Mouse (Mus musculus): ENCODE measurements at regions not wholly inside any gene's neighbourhood (a gene's known extent, or its start where the extent isn't known, plus 50 kb on each side); places are given as distances from the start of the nearest gene placed in this dataset.

- no peaks in the 10 kb centered on the region for H3K36me3 ChIP-seq
- no peaks in the 10 kb centered on the region for H3K9me3 ChIP-seq
- 79% methylated on average over 2 of the region's 2 CpGs for WGBS
- H3K27ac ChIP-seq (replicated peaks) = no peak overlapping the region
- no peaks in the 10 kb centered on the region for H3K4me1 ChIP-seq
- H3K27me3 ChIP-seq = no peaks in the 10 kb centered on the region
- H3K4me2 ChIP-seq (replicated peaks) = no peak overlapping the region
- no peak for ATAC-seq (ENCODE audit: low FRiP score, low read depth)
- no peak overlapping the region for H3K9ac ChIP-seq (replicated peaks)
- no peak overlapping the region for H3K4me3 ChIP-seq
These were observed 1035.2 kb upstream of the B3galt2 start for GRCm38 (mm10) chr1:142605224-142605623.

- no peak overlapping the region for H3K4me2 ChIP-seq (replicated peaks)
- no peaks in the 10 kb centered on the region for H3K36me3 ChIP-seq
- no peak for ATAC-seq (ENCODE audit: low FRiP score, low read depth)
- H3K9me3 ChIP-seq = no peaks in the 10 kb centered on the region
- H3K27ac ChIP-seq (replicated peaks) = no peak overlapping the region
- no peak overlapping the region for H3K4me3 ChIP-seq
- no peak overlapping the region for H3K9ac ChIP-seq (replicated peaks)
- 93% methylated on average over 1 of the region's 1 CpGs for whole genome bisulfite sequencing
- no peaks in the 10 kb centered on the region for H3K27me3 ChIP-seq
- H3K4me1 ChIP-seq = no peaks in the 10 kb centered on the region
These were observed 1034.4 kb upstream of the B3galt2 start for GRCm38 (mm10) chr1:142606082-142606481.

GRCm38 (mm10) chr1:142621464-142621863 lies 1019.0 kb upstream of the B3galt2 start:
- Histone ChIP-seq H3K27ac (replicated peaks) (no peak overlapping the region), H3K9me3 (no peaks in the 10 kb centered on the region), H3K9ac (replicated peaks) (no peak overlapping the region), H3K4me2 (replicated peaks) (no peak overlapping the region), H3K4me1 (no peaks in the 10 kb centered on the region), H3K36me3 (no peaks in the 10 kb centered on the region), H3K4me3 (no peak overlapping the region), H3K27me3 (no peaks in the 10 kb centered on the region)
- peak; percentile 19; the same call in 1 of the 2 replicates for ATAC-seq (ENCODE audit: low FRiP score, low read depth)
- 89% methylated on average over 2 of the region's 2 CpGs for WGBS

GRCm38 (mm10) chr1:142624303-142624702 lies 1016.2 kb upstream of the B3galt2 start:
- 68% methylated on average over 4 of the region's 4 CpGs for WGBS
- ATAC-seq (ENCODE audit: low FRiP score, low read depth) = no peak

GRCm38 (mm10) chr1:142655289-142655688 lies 985.2 kb upstream of the B3galt2 start:
- WGBS = 96% methylated on average over 2 of the region's 2 CpGs
- no peak overlapping the region for H3K4me2 ChIP-seq (replicated peaks)
- H3K4me3 ChIP-seq = no peak overlapping the region
- no peak for ATAC-seq (ENCODE audit: low FRiP score, low read depth)
- no peak overlapping the region for H3K9ac ChIP-seq (replicated peaks)
- no peak overlapping the region for H3K27ac ChIP-seq (replicated peaks)
- H3K4me1 ChIP-seq = no peaks in the 10 kb centered on the region
- H3K36me3 ChIP-seq = no peaks in the 10 kb centered on the region
- no peaks in the 10 kb centered on the region for H3K27me3 ChIP-seq
- no peaks in the 10 kb centered on the region for H3K9me3 ChIP-seq

More at GRCm38 (mm10) chr1:142624303-142624702, 1016.2 kb upstream of the B3galt2 start:
- Histone ChIP-seq H3K4me3 (no peak overlapping the region), H3K9me3 (no peaks in the 10 kb centered on the region), H3K27me3 (no peaks in the 10 kb centered on the region), H3K4me1 (no peaks in the 10 kb centered on the region), H3K4me2 (replicated peaks) (no peak overlapping the region), H3K27ac (replicated peaks) (no peak overlapping the region), H3K9ac (replicated peaks) (no peak overlapping the region), H3K36me3 (no peaks in the 10 kb centered on the region)

- ATAC-seq (ENCODE audit: low FRiP score, low read depth) = no peak
- Histone ChIP-seq H3K9ac (replicated peaks) (no peak overlapping the region), H3K4me1 (no peaks in the 10 kb centered on the region), H3K9me3 (no peaks in the 10 kb centered on the region), H3K36me3 (no peaks in the 10 kb centered on the region), H3K27me3 (no peaks in the 10 kb centered on the region), H3K27ac (replicated peaks) (no peak overlapping the region), H3K4me3 (no peak overlapping the region), H3K4me2 (replicated peaks) (no peak overlapping the region)
- 83% methylated on average over 4 of the region's 4 CpGs for whole genome bisulfite sequencing
These were observed 975.2 kb upstream of the B3galt2 start for GRCm38 (mm10) chr1:142665262-142665661.

GRCm38 (mm10) chr1:142679917-142680316 lies 960.5 kb upstream of the B3galt2 start:
- Histone ChIP-seq H3K4me3 (no peak overlapping the region), H3K36me3 (no peaks in the 10 kb centered on the region), H3K9ac (replicated peaks) (no peak overlapping the region), H3K4me1 (no peaks in the 10 kb centered on the region), H3K9me3 (no peaks in the 10 kb centered on the region), H3K27ac (replicated peaks) (no peak overlapping the region), H3K27me3 (no peaks in the 10 kb centered on the region), H3K4me2 (replicated peaks) (no peak overlapping the region)
- no peak for ATAC-seq (ENCODE audit: low FRiP score, low read depth)
- 73% methylated on average over 3 of the region's 3 CpGs for WGBS

- no peak overlapping the region for H3K9ac ChIP-seq (replicated peaks)
- H3K9me3 ChIP-seq = no peaks in the 10 kb centered on the region
- no peaks in the 10 kb centered on the region for H3K27me3 ChIP-seq
- no peaks in the 10 kb centered on the region for H3K4me1 ChIP-seq
- no peak overlapping the region for H3K4me3 ChIP-seq
- no peak overlapping the region for H3K4me2 ChIP-seq (replicated peaks)
- H3K27ac ChIP-seq (replicated peaks) = no peak overlapping the region
- no peak for ATAC-seq (ENCODE audit: low FRiP score, low read depth)
- H3K36me3 ChIP-seq = no peaks in the 10 kb centered on the region
These were observed 951.6 kb upstream of the B3galt2 start for GRCm38 (mm10) chr1:142688828-142689227.

GRCm38 (mm10) chr1:142695179-142695578 lies 945.3 kb upstream of the B3galt2 start:
- no peaks in the 10 kb centered on the region for H3K36me3 ChIP-seq
- no peak overlapping the region for H3K27ac ChIP-seq (replicated peaks)
- H3K4me1 ChIP-seq = no peaks in the 10 kb centered on the region
- no peak for ATAC-seq (ENCODE audit: low FRiP score, low read depth)
- H3K9me3 ChIP-seq = no peaks in the 10 kb centered on the region
- no peak overlapping the region for H3K4me3 ChIP-seq
- no peaks in the 10 kb centered on the region for H3K27me3 ChIP-seq
- no peak overlapping the region for H3K4me2 ChIP-seq (replicated peaks)
- no peak overlapping the region for H3K9ac ChIP-seq (replicated peaks)
- 79% methylated on average over 1 of the region's 1 CpGs for WGBS

- Histone ChIP-seq H3K27ac (replicated peaks) (no peak overlapping the region), H3K9me3 (no peaks in the 10 kb centered on the region), H3K36me3 (no peaks in the 10 kb centered on the region), H3K4me3 (no peak overlapping the region), H3K9ac (replicated peaks) (no peak overlapping the region), H3K4me1 (no peaks in the 10 kb centered on the region), H3K27me3 (no peaks in the 10 kb centered on the region), H3K4me2 (replicated peaks) (no peak overlapping the region)
- no peak for ATAC-seq (ENCODE audit: low FRiP score, low read depth)
- WGBS = 76% methylated on average over 2 of the region's 2 CpGs
These were observed 932.2 kb upstream of the B3galt2 start for GRCm38 (mm10) chr1:142708263-142708662.

GRCm38 (mm10) chr1:142730259-142730658 lies 910.2 kb upstream of the B3galt2 start:
- Histone ChIP-seq H3K4me2 (replicated peaks) (no peak overlapping the region), H3K27me3 (no peaks in the 10 kb centered on the region), H3K4me3 (no peak overlapping the region), H3K27ac (replicated peaks) (no peak overlapping the region), H3K36me3 (no peaks in the 10 kb centered on the region), H3K9ac (replicated peaks) (no peak overlapping the region), H3K9me3 (no peaks in the 10 kb centered on the region), H3K4me1 (peaks cover 5% of the 10 kb centered on the region; the same call in 1 of the 2 replicates)
- ATAC-seq (ENCODE audit: low FRiP score, low read depth) = no peak

- peaks cover 5% of the 10 kb centered on the region; the same call in 1 of the 2 replicates for H3K4me1 ChIP-seq
- no peak overlapping the region for H3K27ac ChIP-seq (replicated peaks)
- no peak overlapping the region for H3K4me2 ChIP-seq (replicated peaks)
- H3K9me3 ChIP-seq = no peaks in the 10 kb centered on the region
- H3K27me3 ChIP-seq = no peaks in the 10 kb centered on the region
- no peaks in the 10 kb centered on the region for H3K36me3 ChIP-seq
- no peak overlapping the region for H3K9ac ChIP-seq (replicated peaks)
- ATAC-seq (ENCODE audit: low FRiP score, low read depth) = no peak
- H3K4me3 ChIP-seq = no peak overlapping the region
These were observed 906.4 kb upstream of the B3galt2 start for GRCm38 (mm10) chr1:142734108-142734507.

- 92% methylated on average over 2 of the region's 2 CpGs for WGBS
These were observed 902.1 kb upstream of the B3galt2 start for GRCm38 (mm10) chr1:142738376-142738775.

More at GRCm38 (mm10) chr1:142738376-142738775, 902.1 kb upstream of the B3galt2 start:
- ATAC-seq (ENCODE audit: low FRiP score, low read depth) = no peak
- Histone ChIP-seq H3K27ac (replicated peaks) (no peak overlapping the region), H3K4me1 (peaks cover 5% of the 10 kb centered on the region; the same call in 1 of the 2 replicates), H3K4me3 (no peak overlapping the region), H3K27me3 (no peaks in the 10 kb centered on the region), H3K4me2 (replicated peaks) (no peak overlapping the region), H3K9me3 (no peaks in the 10 kb centered on the region), H3K36me3 (no peaks in the 10 kb centered on the region), H3K9ac (replicated peaks) (no peak overlapping the region)

Data from midbrain, embryonic 12.5 days (tissue).